Mouse (Mus musculus) regulatory T cell (primary cell): ENCODE data around the gene Parp2.

ENCODE experiments used
- in situ Hi-C: fragments of 300-600 bp; cut with MboI, MseI; formaldehyde crosslinking; loops from one replicate; pipeline ENCODE4 v1.15.1; 2025; ENCODE audit warnings: high pct_unique_total_duplicates

Parp2 gene

DNA sequence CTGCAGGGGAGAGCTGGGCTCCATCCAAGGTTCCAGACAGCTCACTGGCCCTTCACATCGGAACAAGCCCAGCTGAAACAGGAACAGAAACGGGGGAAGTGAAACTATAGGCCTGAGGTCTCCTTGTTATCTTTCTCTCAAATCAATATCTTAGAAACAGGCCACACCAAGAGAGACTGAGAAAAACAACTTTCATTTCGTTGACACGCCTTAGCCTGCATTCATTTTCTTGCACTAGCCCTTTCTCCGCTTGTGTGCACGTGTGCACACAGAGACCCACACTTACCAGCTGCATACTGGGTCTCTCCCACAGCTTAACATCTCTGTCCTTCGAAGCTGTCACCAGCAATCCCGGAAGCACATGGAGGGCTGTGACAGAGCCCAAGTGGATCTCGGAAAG lies 16.6 kb downstream of the Parp2 start:
- in situ Hi-C loops, result loop anchor here (25.0 kb wide), 1 partner anchor 1787 kb away; no protein-coding TSS in a partner anchor

GRCm38 (mm10) chr14:50826579-50826978 lies 18.9 kb downstream of the Parp2 start:
- in situ Hi-C loops, result no loop called here

GRCm38 (mm10) chr14:50829878-50830277 lies 22.2 kb downstream of the Parp2 start:
- in situ Hi-C loops, result no loop called here

GRCm38 (mm10) chr14:50833964-50834363 lies 26.3 kb downstream of the Parp2 start:
- in situ Hi-C loops, result no loop called here

GRCm38 (mm10) chr14:50834435-50834834 lies 26.8 kb downstream of the Parp2 start:
- in situ Hi-C loops, result no loop called here

DNA sequence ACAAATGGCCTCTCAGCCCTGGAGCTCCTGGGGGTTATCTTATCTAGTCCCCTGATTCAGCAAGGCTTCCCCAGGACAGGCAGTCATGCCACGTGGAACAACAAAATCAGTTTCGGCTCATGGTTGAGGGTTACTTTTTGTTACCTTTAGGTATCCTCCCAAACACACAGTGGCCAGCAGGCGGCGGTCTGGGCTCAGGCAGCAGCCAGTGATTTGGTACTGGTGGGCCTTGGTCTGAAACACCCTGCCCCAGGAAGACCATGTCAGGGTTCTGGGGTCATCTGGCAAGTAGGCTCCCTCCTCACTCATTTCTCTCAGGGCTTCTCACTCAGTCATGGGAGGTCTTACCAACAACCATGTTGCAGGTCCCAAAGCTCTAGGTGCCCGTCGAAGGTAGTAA lies 29.6 kb downstream of the Parp2 start:
- in situ Hi-C loops, result no loop called here

GRCm38 (mm10) chr14:50855788-50856187 lies 48.1 kb downstream of the Parp2 start:
- in situ Hi-C loops, result no loop called here

GRCm38 (mm10) chr14:50862641-50863040 lies 55.0 kb downstream of the Parp2 start:
- in situ Hi-C loops, result no loop called here

GRCm38 (mm10) chr14:50865005-50865404 lies 57.4 kb downstream of the Parp2 start:
- in situ Hi-C loops, result loop anchor here (5.0 kb wide), 1 partner anchor 57 kb away; the partner anchor contains the start of genes Apex1 and Osgep

DNA sequence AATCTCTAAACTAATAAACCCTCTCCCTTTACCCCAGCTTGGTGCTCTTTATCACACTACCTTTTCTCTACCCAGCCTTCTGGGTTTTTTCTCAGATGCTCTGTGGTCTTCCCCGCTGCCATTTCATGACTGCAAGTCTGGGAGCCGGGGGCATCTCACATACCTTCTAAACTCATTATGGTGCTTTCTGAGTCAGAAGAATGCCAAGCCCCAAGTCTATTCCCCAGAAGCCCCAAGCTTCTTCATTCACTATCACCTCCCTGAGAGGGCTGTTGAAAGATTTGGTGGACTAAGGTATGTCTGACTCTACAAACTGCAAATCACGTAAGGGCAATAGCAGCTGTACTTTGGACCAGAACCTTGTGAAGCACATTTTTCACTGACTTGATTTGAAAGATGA lies 59.3 kb downstream of the Parp2 start:
- in situ Hi-C loops, result loop anchor here (5.0 kb wide), 1 partner anchor 55 kb away; the partner anchor contains the start of genes Apex1 and Osgep

- in situ Hi-C loops, result loop anchor here (5.0 kb wide), 1 partner anchor 54 kb away; the partner anchor contains the start of genes Apex1 and Osgep
Measured at GRCm38 (mm10) chr14:50868211-50868610, 60.6 kb downstream of the Parp2 start.

DNA sequence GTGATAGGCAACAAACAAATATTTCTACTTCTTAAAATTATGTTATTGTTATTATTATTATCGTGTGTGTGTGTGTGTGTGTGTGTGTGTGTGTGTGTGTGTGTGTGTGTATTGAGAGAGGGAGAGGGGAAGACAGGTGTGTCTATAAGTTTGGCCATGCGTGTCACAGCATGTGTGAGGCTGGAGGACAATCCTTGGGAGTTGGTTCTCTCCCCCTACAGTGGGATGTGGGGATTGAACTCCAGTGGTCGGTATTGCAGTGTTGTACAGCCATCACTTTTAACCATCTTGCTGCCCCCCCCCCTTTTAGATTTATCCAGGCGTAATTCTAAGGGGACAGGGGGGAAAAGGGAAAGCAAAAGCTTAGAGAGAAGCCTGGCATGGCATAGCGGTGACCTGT lies 61.0 kb downstream of the Parp2 start:
- in situ Hi-C loops, result loop anchor here (5.0 kb wide), 1 partner anchor 54 kb away; the partner anchor contains the start of genes Apex1 and Osgep

GRCm38 (mm10) chr14:50869889-50870804 lies 62.5 kb downstream of the Parp2 start, which contains the start of gene Tep1:
TSS of gene Tep1 (minus strand) at chr14:50870560.
- in situ Hi-C loops, result loop anchor here (5.0 kb wide), 1 partner anchor 52 kb away; the partner anchor contains the start of genes Apex1 and Osgep

GRCm38 (mm10) chr14:50870805-50871143 lies 63.1 kb downstream of the Parp2 start:
- in situ Hi-C loops, result no loop called here
